Mouse (Mus musculus) CH12.LX (cell line): Measurements from ENCODE around the gene Schip1.

Experiments
- BHLHE40 ChIP-seq: IDR thresholded peaks from 2 replicates; pipeline ENCODE4 v1.6.1; 2011; ENCODE audit warnings: mild to moderate bottlenecking, low read depth, low read length, improper control_type of control experiment
- CHD1 ChIP-seq: IDR thresholded peaks from 2 replicates; pipeline ENCODE4 v1.6.1; 2012; ENCODE audit warnings: low read depth, low read length, improper control_type of control experiment, inconsistent platforms
- CTCF ChIP-seq, 2 experiments: IDR thresholded peaks in 1 of 2; conservative IDR thresholded peaks in 1 of 2; 2 replicates each; pipeline ENCODE4 v1.5.1; 2011 to 2012; ENCODE audit warnings: low read depth in 2 of 2, low read length in 2 of 2, improper control_type of control experiment in 1 of 2, inconsistent platforms in 1 of 2, mild to moderate bottlenecking in 1 of 2, moderate library complexity in 1 of 2
- EP300 ChIP-seq: IDR thresholded peaks from 2 replicates; pipeline ENCODE4 v1.6.1; 2011; ENCODE audit warnings: low read length, improper control_type of control experiment
- HCFC1 ChIP-seq: IDR thresholded peaks from 2 replicates; pipeline ENCODE4 v1.6.1; 2012; ENCODE audit warnings: low read depth, mild to moderate bottlenecking, inconsistent platforms, low read length, improper control_type of control experiment
- KAT2A ChIP-seq: IDR thresholded peaks from 2 replicates; pipeline ENCODE4 v1.6.1; 2012; ENCODE audit warnings: low read length, improper control_type of control experiment, inconsistent platforms; ENCODE audit not compliant: insufficient replicate concordance
- MAZ ChIP-seq: IDR thresholded peaks from 2 replicates; pipeline ENCODE4 v1.6.1; 2012; ENCODE audit warnings: low read depth, mild to moderate bottlenecking, inconsistent platforms, low read length, improper control_type of control experiment, moderate library complexity
- MEF2A ChIP-seq: IDR thresholded peaks from 2 replicates; pipeline ENCODE4 v1.6.1; 2014; ENCODE audit warnings: low read depth, mild to moderate bottlenecking, inconsistent platforms, low read length, improper control_type of control experiment, borderline replicate concordance
- POLR2A ChIP-seq: IDR thresholded peaks from 2 replicates; pipeline ENCODE4 v1.6.1; 2011; ENCODE audit warnings: low read depth, mild to moderate bottlenecking, improper control_type of control experiment, low read length
- POLR2AphosphoS2 ChIP-seq: IDR thresholded peaks from 2 replicates; pipeline ENCODE4 v1.6.1; 2011; ENCODE audit warnings: low read depth, low read length, improper control_type of control experiment
- RAD21 ChIP-seq: IDR thresholded peaks from 2 replicates; pipeline ENCODE4 v1.6.1; 2011; ENCODE audit warnings: low read depth, mild to moderate bottlenecking, low read length, improper control_type of control experiment, moderate library complexity
- ZC3H11A ChIP-seq: IDR thresholded peaks from 2 replicates; pipeline ENCODE4 v1.6.1; 2012; ENCODE audit warnings: low read depth, mild to moderate bottlenecking, inconsistent platforms, low read length, improper control_type of control experiment
- ZNF384 ChIP-seq: IDR thresholded peaks from 2 replicates; pipeline ENCODE4 v1.6.1; 2012; ENCODE audit warnings: low read depth, low read length, improper control_type of control experiment, inconsistent platforms

DNA sequence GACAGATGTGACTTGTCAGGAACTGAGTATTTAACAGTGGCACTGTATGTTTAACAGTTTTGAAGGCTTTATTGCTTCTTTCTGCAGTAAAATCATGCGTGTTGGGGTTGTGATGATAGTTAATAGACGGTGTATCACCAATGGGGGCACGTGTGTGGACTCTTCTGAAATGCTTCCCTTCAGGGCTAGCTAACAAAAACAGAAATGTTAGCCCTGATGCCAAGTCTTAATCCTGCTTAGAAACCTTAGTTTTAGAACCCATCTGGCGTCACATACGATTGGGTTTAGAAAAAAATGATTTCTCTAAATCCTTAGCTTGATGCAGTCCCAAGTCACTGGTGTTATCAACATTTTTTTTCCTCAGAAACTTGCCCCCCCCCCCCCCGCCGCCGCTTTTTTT, 509.5 kb downstream of the Schip1 start:
- no peak for TF ChIP-seq MEF2A
- TF ChIP-seq ZNF384: no peak
- TF ChIP-seq KAT2A: no peak
- no peak for TF ChIP-seq CTCF (conservative IDR thresholded peaks at IDR 0.05 in 1 of 2, IDR thresholded peaks at IDR 0.05 in 1 of 2; ENCODE audit: low read depth in 2 of 2, low read length in 2 of 2)
- TF ChIP-seq BHLHE40: no peak
- TF ChIP-seq POLR2AphosphoS2: no peak
- no peak for TF ChIP-seq POLR2A
- no peak for TF ChIP-seq RAD21
- TF ChIP-seq CHD1: no peak
- TF ChIP-seq EP300: no peak
- TF ChIP-seq MAZ: no peak
- TF ChIP-seq ZC3H11A: no peak
- no peak for TF ChIP-seq HCFC1
